Mouse (Mus musculus): ENCODE data around the gene Asic4. TPM values are rescaled to one million over a fixed set of nuclear protein-coding genes. Genes with fewer than 3 reads are reported as not detected.

The Asic4 gene
- not detected for polyA plus RNA-seq (2014; fragmentation: Illumina TruSeq; extraction: RNeasy Lipid Tissue Mini Kit (QIAGEN cat#74804); ENCODE audit: low read depth, low replicate concordance)

DNA sequence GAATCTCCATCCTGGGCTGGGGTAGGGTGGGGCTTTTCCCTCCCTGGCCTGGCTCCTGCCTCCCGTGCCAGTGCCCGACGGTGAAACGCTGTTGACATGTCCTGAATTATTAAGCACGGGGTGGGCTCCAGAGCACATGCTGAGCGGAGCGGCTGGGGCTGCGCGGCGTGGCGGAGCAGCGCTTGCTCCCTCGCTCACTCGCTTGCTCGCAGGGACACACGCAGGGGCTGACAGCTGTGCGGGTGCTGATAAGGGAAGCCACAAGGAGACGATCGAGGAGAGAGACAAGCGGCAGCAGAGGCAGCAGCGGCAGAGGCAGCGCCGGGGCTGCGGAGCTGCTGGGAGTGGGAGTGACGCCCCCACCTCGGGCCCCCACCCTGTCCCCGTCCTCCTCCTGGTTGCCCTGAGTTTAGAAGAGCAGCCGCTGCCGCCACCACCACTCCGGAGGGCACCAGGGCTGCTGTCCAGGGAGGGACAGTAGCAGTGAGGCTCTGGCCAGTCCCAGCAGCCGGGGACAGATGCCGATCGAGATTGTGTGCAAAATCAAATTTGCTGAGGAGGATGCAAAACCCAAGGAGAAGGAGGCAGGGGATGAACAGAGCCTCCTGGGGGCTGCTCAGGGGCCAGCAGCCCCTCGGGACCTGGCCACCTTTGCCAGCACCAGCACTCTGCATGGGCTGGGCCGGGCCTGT lies at the start of gene Asic4:
TSS of gene Asic4 (plus strand) at position 123 of the 692 bp plus-strand sequence.

DNA sequence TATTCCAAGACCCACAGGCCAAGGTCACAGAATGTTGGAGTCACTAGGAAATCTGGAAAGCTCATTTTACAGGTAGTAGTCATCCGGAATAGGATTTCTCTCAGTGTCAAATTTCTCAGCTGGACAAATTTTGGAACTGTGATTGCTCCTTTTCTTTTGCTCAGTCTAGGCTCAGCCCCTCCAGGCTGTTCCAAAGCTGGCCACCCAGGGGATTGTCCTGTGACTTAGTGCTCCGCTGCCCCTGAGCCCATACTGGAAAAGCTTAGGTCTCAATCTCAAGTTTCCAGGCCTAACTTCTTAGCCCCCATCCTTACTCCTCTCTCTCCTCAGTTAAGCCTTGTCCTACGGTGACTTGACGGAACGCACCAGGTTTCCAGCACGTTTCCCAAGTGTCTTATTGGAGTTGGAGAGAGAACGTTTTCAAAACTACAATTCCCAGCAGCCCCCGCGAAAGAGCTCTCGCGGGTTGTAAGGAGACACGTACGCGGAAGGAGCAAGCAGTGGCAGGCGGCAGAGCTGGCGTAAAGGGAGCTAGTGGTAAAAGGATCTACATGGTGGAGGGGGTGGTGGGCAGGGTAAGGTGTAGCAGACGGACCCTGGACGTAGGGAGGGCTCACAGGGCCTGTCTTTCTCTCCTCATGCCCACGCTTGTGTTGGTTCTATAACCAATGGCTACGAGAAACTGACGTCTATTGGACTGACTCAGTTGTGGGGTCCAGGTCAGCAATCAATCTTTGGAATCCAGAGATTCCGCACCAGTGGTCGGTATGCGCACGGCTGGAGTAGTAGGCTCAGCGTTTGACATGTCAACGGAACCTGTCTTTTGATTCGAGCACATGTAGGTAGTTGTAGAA lies 14.5 kb upstream of the Asic4 start, which contains the start of gene Gmppa:
TSS of gene Gmppa (plus strand) at position 456 of the 854 bp plus-strand sequence.

DNA sequence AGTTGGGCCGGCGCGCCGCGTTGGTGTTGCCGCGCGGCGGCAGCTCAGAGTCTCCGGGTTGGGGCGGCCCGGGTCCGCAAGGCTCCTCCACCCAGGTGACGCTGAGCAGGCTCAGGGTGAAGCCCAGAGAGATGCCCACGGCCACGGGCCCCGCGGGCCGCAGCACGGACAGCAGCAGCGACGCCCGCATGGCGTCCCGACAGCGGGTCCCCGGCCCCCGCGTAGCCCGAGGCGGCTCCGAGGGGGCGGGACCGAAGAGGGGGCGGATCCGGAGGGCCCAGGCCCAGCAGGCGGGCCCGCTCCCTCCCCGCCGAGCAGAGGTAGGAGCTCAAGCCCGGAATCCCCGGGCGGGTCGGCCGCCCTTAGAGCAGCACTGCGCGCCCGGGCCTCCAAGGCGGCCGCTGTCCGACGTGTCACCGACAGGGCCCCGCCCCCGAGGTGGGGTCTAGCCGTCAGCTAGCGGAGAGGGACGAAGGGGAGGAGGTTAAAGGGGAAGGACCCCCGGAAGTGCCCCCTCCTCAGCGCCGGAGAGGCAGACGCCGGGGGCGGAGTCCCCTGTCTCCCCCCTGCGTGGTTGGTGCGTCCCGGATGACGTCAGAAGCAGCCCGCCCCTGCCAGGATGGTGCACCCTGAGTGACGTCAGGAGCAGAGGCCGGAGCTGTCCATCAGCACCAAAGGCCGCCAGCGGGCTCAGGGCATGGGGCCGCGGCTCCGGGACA lies 28.8 kb downstream of the Asic4 start, which contains the start of the genes Chpf and Tmem198:
TSS of gene Chpf (minus strand) at position 392 of the 719 bp plus-strand sequence.
TSS of gene Tmem198 (plus strand) at position 617 of the 719 bp plus-strand sequence.

DNA sequence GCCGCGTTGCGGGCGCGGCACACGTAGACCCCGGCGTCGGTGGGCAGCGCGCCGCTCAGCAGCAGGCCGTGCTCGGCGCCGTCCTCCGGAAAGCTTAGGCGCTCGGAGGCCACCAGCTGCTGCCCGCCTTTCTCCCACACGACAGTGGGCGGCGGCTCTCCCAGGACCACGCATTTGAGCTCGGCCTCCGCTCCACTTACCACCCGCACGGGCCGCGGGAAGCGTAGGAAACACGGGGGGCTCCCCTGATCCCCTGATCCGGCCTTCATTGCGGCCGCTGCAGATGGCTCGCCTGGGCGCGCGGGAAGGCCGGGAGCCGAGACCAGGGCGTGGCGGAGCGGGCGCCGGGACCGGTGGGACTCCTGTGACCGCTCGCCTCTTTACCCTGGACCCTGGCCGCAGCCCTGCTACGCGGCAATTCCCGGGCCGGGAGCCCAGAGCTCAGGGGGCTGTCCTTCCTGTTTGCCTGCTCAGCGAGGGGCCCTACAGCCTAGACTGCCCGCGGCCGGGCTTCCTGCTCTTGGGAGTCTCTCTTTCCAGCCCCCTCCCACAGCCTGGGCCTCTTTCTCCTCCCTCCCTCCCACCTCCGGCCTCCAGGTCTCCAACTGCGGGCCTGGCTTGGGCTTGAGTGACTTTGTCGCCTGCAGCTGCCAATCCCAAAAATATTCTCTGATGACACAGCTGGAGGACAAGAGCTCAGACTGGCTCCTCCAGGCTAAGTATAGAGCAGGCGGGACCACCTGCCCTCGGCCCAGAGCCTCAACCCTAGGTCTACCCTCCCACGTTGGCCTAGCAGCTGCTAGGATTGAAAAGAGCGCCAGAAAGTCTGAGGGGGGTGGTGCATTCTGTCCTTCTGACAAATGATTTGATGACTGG lies 56.0 kb downstream of the Asic4 start, which contains the start of gene Obsl1:
TSS of gene Obsl1 (minus strand) at position 497 of the 876 bp plus-strand sequence.

DNA sequence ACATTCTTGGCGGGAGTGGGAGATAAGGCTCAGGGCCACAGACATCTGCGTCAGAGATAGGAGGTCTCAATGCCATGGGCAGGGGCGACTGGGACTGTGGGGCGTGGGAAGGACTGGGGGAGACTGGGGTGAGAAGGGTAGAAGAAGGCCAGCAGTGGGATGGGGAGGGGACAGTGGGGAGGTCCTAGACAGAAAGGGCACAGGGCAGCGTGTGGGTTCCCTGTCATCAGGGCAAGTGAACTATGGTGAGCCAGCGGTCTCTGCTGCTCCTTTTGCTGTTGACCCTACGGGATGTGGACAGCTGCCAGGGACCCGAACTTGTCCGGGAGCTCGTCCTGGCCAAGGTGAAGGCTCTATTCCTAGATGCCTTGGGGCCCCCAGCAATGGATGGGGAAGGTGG lies 56.8 kb downstream of the Asic4 start, which contains the start of gene Inha:
TSS of gene Inha (plus strand) at position 72 of the 400 bp plus-strand sequence.

DNA sequence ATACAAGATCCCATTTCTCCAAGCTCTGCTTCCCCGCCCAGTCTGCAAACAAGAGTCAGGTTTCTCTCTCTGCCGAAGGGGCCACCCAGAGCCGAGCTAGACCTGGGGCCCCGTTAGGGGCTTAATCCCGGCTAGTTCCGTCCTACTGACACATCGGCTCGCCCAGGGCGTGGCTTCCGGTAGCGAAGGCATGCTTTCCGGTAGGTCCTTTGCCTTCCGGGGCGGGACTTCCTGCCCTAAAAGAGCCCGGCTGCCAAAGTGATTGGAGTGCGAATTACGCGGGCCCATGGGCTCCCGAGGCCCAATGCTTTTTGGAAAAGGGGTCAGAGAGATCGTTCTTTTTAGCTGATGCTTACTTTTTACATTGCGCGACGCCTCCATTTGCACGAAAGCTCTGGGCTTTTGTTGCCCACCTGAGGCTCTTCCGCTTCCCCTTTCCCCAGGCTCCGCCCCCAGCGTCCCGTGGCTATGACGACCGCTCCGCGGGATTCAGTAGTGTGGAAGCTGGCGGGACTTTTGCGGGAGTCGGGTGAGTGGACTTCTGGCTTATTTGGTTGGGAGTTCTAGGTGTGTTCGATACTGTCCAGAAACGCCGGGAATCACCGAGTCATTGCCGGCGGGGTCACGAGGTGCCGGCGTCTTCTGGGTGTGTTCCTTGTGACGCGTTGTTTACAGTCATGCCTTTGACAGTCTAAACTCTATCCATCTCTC lies 71.2 kb downstream of the Asic4 start, which contains the start of gene Stk11ip:
TSS of gene Stk11ip (plus strand) at position 209 of the 711 bp plus-strand sequence.

Other genes starting within 250 kb of the Asic4 start
- 3.8 TPM for gene Glb1l, start 239.6 kb upstream of the Asic4 start, polyA plus RNA-seq (2014; fragmentation: Illumina TruSeq; extraction: RNeasy Lipid Tissue Mini Kit (QIAGEN cat#74804); ENCODE audit: low read depth, low replicate concordance)
- 57.6 TPM for gene Stk16, start 239.6 kb upstream of the Asic4 start, polyA plus RNA-seq (2014; fragmentation: Illumina TruSeq; extraction: RNeasy Lipid Tissue Mini Kit (QIAGEN cat#74804); ENCODE audit: low read depth, low replicate concordance)
- gene Tuba4a, start 230.6 kb upstream of the Asic4 start, polyA plus RNA-seq (2014; fragmentation: Illumina TruSeq; extraction: RNeasy Lipid Tissue Mini Kit (QIAGEN cat#74804); ENCODE audit: low read depth, low replicate concordance) = 524 TPM
- gene A630095N17Rik, start 218.3 kb upstream of the Asic4 start, polyA plus RNA-seq (2014; fragmentation: Illumina TruSeq; extraction: RNeasy Lipid Tissue Mini Kit (QIAGEN cat#74804); ENCODE audit: low read depth, low replicate concordance) = not detected
- gene Dnajb2, start 214.0 kb upstream of the Asic4 start, polyA plus RNA-seq (2014; fragmentation: Illumina TruSeq; extraction: RNeasy Lipid Tissue Mini Kit (QIAGEN cat#74804); ENCODE audit: low read depth, low replicate concordance) = 138 TPM
- 1.8 TPM for gene Ptprn, start 185.9 kb upstream of the Asic4 start, polyA plus RNA-seq (2014; fragmentation: Illumina TruSeq; extraction: RNeasy Lipid Tissue Mini Kit (QIAGEN cat#74804); ENCODE audit: low read depth, low replicate concordance)
- not detected for gene Resp18, start 172.0 kb upstream of the Asic4 start, polyA plus RNA-seq (2014; fragmentation: Illumina TruSeq; extraction: RNeasy Lipid Tissue Mini Kit (QIAGEN cat#74804); ENCODE audit: low read depth, low replicate concordance)
- gene Dnpep, start 132.4 kb upstream of the Asic4 start, polyA plus RNA-seq (2014; fragmentation: Illumina TruSeq; extraction: RNeasy Lipid Tissue Mini Kit (QIAGEN cat#74804); ENCODE audit: low read depth, low replicate concordance) = 85.9 TPM
- 1,259 TPM for gene Des, start 90.1 kb upstream of the Asic4 start, polyA plus RNA-seq (2014; fragmentation: Illumina TruSeq; extraction: RNeasy Lipid Tissue Mini Kit (QIAGEN cat#74804); ENCODE audit: low read depth, low replicate concordance)
- 125 TPM for gene Speg, start 75.1 kb upstream of the Asic4 start, polyA plus RNA-seq (2014; fragmentation: Illumina TruSeq; extraction: RNeasy Lipid Tissue Mini Kit (QIAGEN cat#74804); ENCODE audit: low read depth, low replicate concordance)
- 62.0 TPM for gene Gmppa, start 14.5 kb upstream of the Asic4 start, polyA plus RNA-seq (2014; fragmentation: Illumina TruSeq; extraction: RNeasy Lipid Tissue Mini Kit (QIAGEN cat#74804); ENCODE audit: low read depth, low replicate concordance)
- gene Chpf, start 28.9 kb downstream of the Asic4 start, polyA plus RNA-seq (2014; fragmentation: Illumina TruSeq; extraction: RNeasy Lipid Tissue Mini Kit (QIAGEN cat#74804); ENCODE audit: low read depth, low replicate concordance) = 18.1 TPM
- gene Tmem198, start 29.1 kb downstream of the Asic4 start, polyA plus RNA-seq (2014; fragmentation: Illumina TruSeq; extraction: RNeasy Lipid Tissue Mini Kit (QIAGEN cat#74804); ENCODE audit: low read depth, low replicate concordance) = 0.55 TPM
- gene Obsl1, start 56.0 kb downstream of the Asic4 start, polyA plus RNA-seq (2014; fragmentation: Illumina TruSeq; extraction: RNeasy Lipid Tissue Mini Kit (QIAGEN cat#74804); ENCODE audit: low read depth, low replicate concordance) = 92.8 TPM
- 6.3 TPM for gene Inha, start 56.6 kb downstream of the Asic4 start, polyA plus RNA-seq (2014; fragmentation: Illumina TruSeq; extraction: RNeasy Lipid Tissue Mini Kit (QIAGEN cat#74804); ENCODE audit: low read depth, low replicate concordance)
- gene Stk11ip, start 71.1 kb downstream of the Asic4 start, polyA plus RNA-seq (2014; fragmentation: Illumina TruSeq; extraction: RNeasy Lipid Tissue Mini Kit (QIAGEN cat#74804); ENCODE audit: low read depth, low replicate concordance) = 9.2 TPM
- gene Slc4a3, start 95.8 kb downstream of the Asic4 start, polyA plus RNA-seq (2014; fragmentation: Illumina TruSeq; extraction: RNeasy Lipid Tissue Mini Kit (QIAGEN cat#74804); ENCODE audit: low read depth, low replicate concordance) = 234 TPM